Mouse (Mus musculus): ENCODE measurements around the gene Gm45837. TPM values are rescaled to one million over a fixed set of nuclear protein-coding genes. Genes with fewer than 3 reads are reported as not detected.

Gene Gm45837
- polyA plus RNA-seq, 1 experiment from 2014 or later: 0.21 TPM

DNA sequence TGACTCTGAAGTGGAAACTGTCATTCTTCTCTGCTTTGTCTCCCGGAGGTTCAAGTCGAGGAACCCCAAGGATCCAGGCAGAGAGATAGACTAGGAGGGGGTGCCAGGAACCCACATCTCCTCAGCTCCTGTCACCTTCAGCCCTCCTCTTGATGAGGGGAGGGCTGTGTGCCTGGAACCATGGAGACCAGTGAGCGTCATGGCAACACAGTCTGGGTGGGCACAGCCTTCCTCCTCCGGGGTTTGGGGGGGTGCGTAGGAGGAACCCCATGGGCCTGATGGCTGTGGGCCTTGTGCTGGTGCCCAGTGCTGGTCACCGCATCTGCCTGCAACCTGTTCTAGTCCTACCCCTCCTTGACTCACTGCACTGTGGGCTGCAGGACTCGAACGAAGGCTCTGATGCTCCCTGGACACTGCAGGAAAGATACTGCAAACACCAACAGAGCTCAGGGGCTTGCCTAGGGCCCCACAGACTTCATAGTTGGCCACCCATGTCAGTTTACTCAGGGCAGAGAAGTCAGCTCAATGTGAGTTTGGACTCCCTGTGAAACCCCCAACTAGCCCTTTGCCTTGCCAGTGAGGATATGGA lies 4.9 kb downstream of the Gm45837 start:
- H3K4me3 ChIP-seq (ENCODE audit: low read depth, low read length): no peak overlapping the region
- no peak overlapping the region for H3K4me2 ChIP-seq (ENCODE audit: low read depth, severe bottlenecking)
- H3K27ac ChIP-seq (replicated peaks; ENCODE audit: low read depth, low read length): no peak overlapping the region
- H3K9ac ChIP-seq (ENCODE audit: low read length): no peak overlapping the region
- peaks cover 6% of the 10 kb centered on the region; the same call in 1 of the 2 replicates for H3K4me1 ChIP-seq (ENCODE audit: control insufficient read depth, insufficient read depth, low read length)
- no peaks in the 10 kb centered on the region for H3K27me3 ChIP-seq (ENCODE audit: control insufficient read depth, insufficient read depth, low read length)
- DNase-seq (ENCODE audit: low spot score) (no peak), ATAC-seq (ENCODE audit: insufficient number of reproducible peaks, low FRiP score, low TSS enrichment, low read depth) (0 out of 2 replicates have a peak, but pooled peaks have one; percentile 4)
- no peaks in the 10 kb centered on the region for H3K9me3 ChIP-seq (ENCODE audit: control insufficient read depth, low read length)
- H3K36me3 ChIP-seq (ENCODE audit: control insufficient read depth, insufficient read depth, low read length): no peaks in the 10 kb centered on the region; the same call in 1 of the 2 replicates
- WGBS: 48% methylated on average over 8 of the region's 8 CpGs

DNA sequence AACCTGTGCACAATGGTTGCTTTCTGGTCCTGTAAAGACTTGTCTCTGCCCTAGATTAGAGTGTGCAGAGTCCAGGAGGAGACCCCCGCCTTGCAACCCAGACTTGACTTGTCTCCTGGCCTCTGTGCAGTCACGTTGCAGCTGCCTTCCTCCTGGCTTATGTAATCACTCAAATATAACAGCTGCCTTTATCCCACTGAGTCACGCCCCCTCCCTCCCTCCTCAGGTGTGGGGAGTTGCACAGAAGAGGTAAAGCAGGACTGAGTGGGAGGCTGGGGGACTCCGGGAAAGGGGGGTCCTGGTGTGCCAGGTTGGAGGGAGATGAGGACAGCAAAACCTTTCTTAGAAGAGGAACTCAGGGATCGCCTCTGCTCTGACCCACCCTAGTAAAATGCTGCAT lies 5.7 kb downstream of the Gm45837 start:
- no peak for DNase-seq (ENCODE audit: low spot score)
- no peak for ATAC-seq (ENCODE audit: insufficient number of reproducible peaks, low FRiP score, low TSS enrichment, low read depth)
- 68% methylated on average over 5 of the region's 5 CpGs for WGBS
- no peaks in the 10 kb centered on the region for H3K9me3 ChIP-seq (ENCODE audit: control insufficient read depth, low read length)
- H3K36me3 ChIP-seq (ENCODE audit: control insufficient read depth, insufficient read depth, low read length): no peaks in the 10 kb centered on the region
- H3K4me2 ChIP-seq (ENCODE audit: low read depth, severe bottlenecking): no peak overlapping the region
- no peak overlapping the region for H3K27ac ChIP-seq (replicated peaks; ENCODE audit: low read depth, low read length)
- H3K4me3 ChIP-seq (ENCODE audit: low read depth, low read length): no peak overlapping the region
- no peaks in the 10 kb centered on the region for H3K27me3 ChIP-seq (ENCODE audit: control insufficient read depth, insufficient read depth, low read length)
- H3K9ac ChIP-seq (ENCODE audit: low read length): no peak overlapping the region
- peaks cover 6% of the 10 kb centered on the region; the same call in 1 of the 2 replicates for H3K4me1 ChIP-seq (ENCODE audit: control insufficient read depth, insufficient read depth, low read length)

GRCm38 (mm10) chr7:101419013-101419770 lies 8.5 kb downstream of the Gm45837 start:
- no peaks in the 10 kb centered on the region for H3K36me3 ChIP-seq (ENCODE audit: control insufficient read depth, insufficient read depth, low read length)
- no peak overlapping the region for H3K4me3 ChIP-seq (ENCODE audit: low read depth, low read length)
- H3K27ac ChIP-seq (replicated peaks; ENCODE audit: low read depth, low read length): no peak overlapping the region
- WGBS: 3% methylated on average over 27 of the region's 27 CpGs
- DNase-seq (ENCODE audit: low spot score): peak; percentile 68
- H3K9me3 ChIP-seq (ENCODE audit: control insufficient read depth, low read length): no peaks in the 10 kb centered on the region
- H3K9ac ChIP-seq (ENCODE audit: low read length): no peak overlapping the region
- H3K27me3 ChIP-seq (ENCODE audit: control insufficient read depth, insufficient read depth, low read length): no peaks in the 10 kb centered on the region
- H3K4me1 ChIP-seq (ENCODE audit: control insufficient read depth, insufficient read depth, low read length): peaks cover 6% of the 10 kb centered on the region; the same call in 1 of the 2 replicates
- no peak for ATAC-seq (ENCODE audit: insufficient number of reproducible peaks, low FRiP score, low TSS enrichment, low read depth)
- no peak overlapping the region for H3K4me2 ChIP-seq (ENCODE audit: low read depth, severe bottlenecking)

DNA sequence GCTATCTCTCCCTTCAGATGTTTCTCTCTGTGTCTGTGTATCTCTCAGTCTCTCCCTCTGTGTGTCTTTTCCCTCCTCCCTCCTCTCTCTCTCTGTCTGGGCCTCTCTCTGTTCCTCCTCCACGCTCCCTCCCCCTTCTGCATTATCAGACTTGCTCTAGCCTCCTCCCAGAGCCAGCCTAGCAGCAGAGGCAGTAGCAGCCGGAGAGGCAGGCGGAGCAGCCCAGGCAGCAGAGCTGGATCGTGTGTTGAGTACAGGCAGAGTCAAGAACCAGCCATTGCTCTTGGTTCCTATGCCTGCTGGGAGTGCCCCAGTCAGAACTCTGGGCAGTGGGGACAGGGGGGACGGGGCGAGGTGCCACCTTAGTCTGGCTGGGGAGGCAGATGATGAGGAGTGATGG lies 10.8 kb downstream of the Gm45837 start, which contains the start of gene Pde2a:
Gene Pde2a, plus strand, starts transcription at position 163 of the 400 bp plus-strand sequence.
- WGBS: 20% methylated on average over 6 of the region's 6 CpGs
- Histone ChIP-seq H3K4me1 (ENCODE audit: control insufficient read depth, insufficient read depth, low read length) (no peaks in the 10 kb centered on the region), H3K9ac (ENCODE audit: low read length) (no peak within 1 kb of the TSS), H3K9me3 (ENCODE audit: control insufficient read depth, low read length) (no peaks in the 10 kb centered on the region), H3K27ac (replicated peaks; ENCODE audit: low read depth, low read length) (no peak within 1 kb of the TSS), H3K36me3 (ENCODE audit: control insufficient read depth, insufficient read depth, low read length) (no peaks in the 10 kb centered on the region), H3K27me3 (ENCODE audit: control insufficient read depth, insufficient read depth, low read length) (no peaks in the 10 kb centered on the region), H3K4me3 (ENCODE audit: low read depth, low read length) (no peak within 1 kb of the TSS), H3K4me2 (ENCODE audit: low read depth, severe bottlenecking) (no peak within 1 kb of the TSS)
- DNase-seq (ENCODE audit: low spot score) (no peak), ATAC-seq (ENCODE audit: insufficient number of reproducible peaks, low FRiP score, low TSS enrichment, low read depth) (no peak)

GRCm38 (mm10) chr7:101422069-101422468 lies 11.4 kb downstream of the Gm45837 start:
- WGBS: 35% methylated on average over 3 of the region's 3 CpGs
- no peaks in the 10 kb centered on the region for H3K36me3 ChIP-seq (ENCODE audit: control insufficient read depth, insufficient read depth, low read length)
- H3K4me1 ChIP-seq (ENCODE audit: control insufficient read depth, insufficient read depth, low read length): no peaks in the 10 kb centered on the region
- H3K4me3 ChIP-seq (ENCODE audit: low read depth, low read length): no peak overlapping the region
- ATAC-seq (ENCODE audit: insufficient number of reproducible peaks, low FRiP score, low TSS enrichment, low read depth): no peak
- H3K27ac ChIP-seq (replicated peaks; ENCODE audit: low read depth, low read length): no peak overlapping the region
- H3K27me3 ChIP-seq (ENCODE audit: control insufficient read depth, insufficient read depth, low read length): no peaks in the 10 kb centered on the region
- DNase-seq (ENCODE audit: low spot score): peak; percentile 57
- no peak overlapping the region for H3K9ac ChIP-seq (ENCODE audit: low read length)
- H3K4me2 ChIP-seq (ENCODE audit: low read depth, severe bottlenecking): no peak overlapping the region
- H3K9me3 ChIP-seq (ENCODE audit: control insufficient read depth, low read length): no peaks in the 10 kb centered on the region

DNA sequence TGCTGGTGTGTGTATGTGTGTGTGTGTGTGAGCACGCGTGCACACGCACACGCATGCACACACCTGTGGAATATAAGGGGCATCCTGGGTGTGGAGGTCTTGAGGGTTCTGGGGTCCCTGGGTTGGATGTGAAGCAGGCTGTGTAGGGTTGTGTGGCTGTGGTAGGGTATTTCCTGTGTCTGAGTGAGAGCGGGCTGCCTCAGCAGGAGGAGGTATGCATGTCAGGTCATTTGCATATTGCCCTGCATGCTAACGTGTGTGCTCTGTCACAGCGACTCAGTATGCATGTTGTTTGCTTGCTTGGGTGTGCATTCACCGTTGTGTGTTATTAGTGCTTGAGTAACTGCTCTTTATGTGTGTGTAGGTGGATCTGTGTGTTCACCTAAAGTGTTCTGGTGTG lies 12.0 kb downstream of the Gm45837 start:
- no peaks in the 10 kb centered on the region for H3K4me1 ChIP-seq (ENCODE audit: control insufficient read depth, insufficient read depth, low read length)
- H3K9me3 ChIP-seq (ENCODE audit: control insufficient read depth, low read length): no peaks in the 10 kb centered on the region
- no peaks in the 10 kb centered on the region for H3K27me3 ChIP-seq (ENCODE audit: control insufficient read depth, insufficient read depth, low read length)
- no peak for ATAC-seq (ENCODE audit: insufficient number of reproducible peaks, low FRiP score, low TSS enrichment, low read depth)
- DNase-seq (ENCODE audit: low spot score): no peak
- H3K27ac ChIP-seq (replicated peaks; ENCODE audit: low read depth, low read length): no peak overlapping the region
- 83% methylated on average over 8 of the region's 8 CpGs for WGBS
- H3K4me3 ChIP-seq (ENCODE audit: low read depth, low read length): no peak overlapping the region
- no peak overlapping the region for H3K9ac ChIP-seq (ENCODE audit: low read length)
- no peaks in the 10 kb centered on the region for H3K36me3 ChIP-seq (ENCODE audit: control insufficient read depth, insufficient read depth, low read length)
- no peak overlapping the region for H3K4me2 ChIP-seq (ENCODE audit: low read depth, severe bottlenecking)

- no peaks in the 10 kb centered on the region for H3K9me3 ChIP-seq (ENCODE audit: control insufficient read depth, low read length)
- no peak overlapping the region for H3K9ac ChIP-seq (ENCODE audit: low read length)
- 77% methylated on average over 6 of the region's 6 CpGs for WGBS
- no peak overlapping the region for H3K4me2 ChIP-seq (ENCODE audit: low read depth, severe bottlenecking)
- no peak overlapping the region for H3K4me3 ChIP-seq (ENCODE audit: low read depth, low read length)
- no peak overlapping the region for H3K27ac ChIP-seq (replicated peaks; ENCODE audit: low read depth, low read length)
- H3K36me3 ChIP-seq (ENCODE audit: control insufficient read depth, insufficient read depth, low read length): no peaks in the 10 kb centered on the region
- H3K27me3 ChIP-seq (ENCODE audit: control insufficient read depth, insufficient read depth, low read length): no peaks in the 10 kb centered on the region
- DNase-seq (ENCODE audit: low spot score) (no peak), ATAC-seq (ENCODE audit: insufficient number of reproducible peaks, low FRiP score, low TSS enrichment, low read depth) (no peak)
- H3K4me1 ChIP-seq (ENCODE audit: control insufficient read depth, insufficient read depth, low read length): no peaks in the 10 kb centered on the region
These were observed 13.3 kb downstream of the Gm45837 start for GRCm38 (mm10) chr7:101423970-101424369.

GRCm38 (mm10) chr7:101426692-101427091 lies 16.0 kb downstream of the Gm45837 start:
- Histone ChIP-seq H3K4me1 (ENCODE audit: control insufficient read depth, insufficient read depth, low read length) (no peaks in the 10 kb centered on the region), H3K4me2 (ENCODE audit: low read depth, severe bottlenecking) (no peak overlapping the region), H3K9me3 (ENCODE audit: control insufficient read depth, low read length) (no peaks in the 10 kb centered on the region), H3K4me3 (ENCODE audit: low read depth, low read length) (no peak overlapping the region), H3K9ac (ENCODE audit: low read length) (no peak overlapping the region), H3K27me3 (ENCODE audit: control insufficient read depth, insufficient read depth, low read length) (no peaks in the 10 kb centered on the region), H3K27ac (replicated peaks; ENCODE audit: low read depth, low read length) (no peak overlapping the region), H3K36me3 (ENCODE audit: control insufficient read depth, insufficient read depth, low read length) (no peaks in the 10 kb centered on the region)
- DNase-seq (ENCODE audit: low spot score): no peak
- no peak for ATAC-seq (ENCODE audit: insufficient number of reproducible peaks, low FRiP score, low TSS enrichment, low read depth)
- 72% methylated on average over 8 of the region's 8 CpGs for WGBS

Data from limb, embryonic 11.5 days (tissue).